Mouse (Mus musculus) cortical plate, adult 2 months (tissue): ENCODE measurements at regions not wholly inside any gene's neighbourhood (a gene's known extent, or its start where the extent isn't known, plus 50 kb on each side); places are given as distances from the start of the nearest gene placed in this dataset.

Source experiments
- CTCF ChIP-seq: fragments of 200-500 bp; IDR thresholded peaks from 2 replicates; pipeline ENCODE4 v1.5.1; 2011; ENCODE audit warnings: mild to moderate bottlenecking, control low read depth, low read length; ENCODE audit not compliant: insufficient read depth; ENCODE audit errors: extremely low read depth
- POLR2A ChIP-seq: fragments of 200-500 bp; IDR thresholded peaks from 2 replicates; pipeline ENCODE4 v1.6.1; 2011; ENCODE audit warnings: mild to moderate bottlenecking, low read length, control low read depth; ENCODE audit not compliant: insufficient read depth; ENCODE audit errors: extremely low read depth

GRCm38 (mm10) chr12:10584026-10584425, 193.5 kb downstream of the Rdh14 start:
- TF ChIP-seq CTCF (no peak), POLR2A (no peak)
